Mouse (Mus musculus): Measurements from ENCODE around the gene Pcbp4. TPM values are rescaled to one million over a fixed set of nuclear protein-coding genes. Genes with fewer than 3 reads are reported as not detected.
A peak's percentile ranks its signal among the peaks of the same experiment; 100 is the strongest.
"Not testable (repeated sequence)": the region's sequence is repeated elsewhere in the genome, so short reads cannot be mapped to it uniquely, and the experiment has no call there.

The Pcbp4 gene
- polyA plus RNA-seq, 1 experiment from 2014 or later: 80.6 TPM

DNA sequence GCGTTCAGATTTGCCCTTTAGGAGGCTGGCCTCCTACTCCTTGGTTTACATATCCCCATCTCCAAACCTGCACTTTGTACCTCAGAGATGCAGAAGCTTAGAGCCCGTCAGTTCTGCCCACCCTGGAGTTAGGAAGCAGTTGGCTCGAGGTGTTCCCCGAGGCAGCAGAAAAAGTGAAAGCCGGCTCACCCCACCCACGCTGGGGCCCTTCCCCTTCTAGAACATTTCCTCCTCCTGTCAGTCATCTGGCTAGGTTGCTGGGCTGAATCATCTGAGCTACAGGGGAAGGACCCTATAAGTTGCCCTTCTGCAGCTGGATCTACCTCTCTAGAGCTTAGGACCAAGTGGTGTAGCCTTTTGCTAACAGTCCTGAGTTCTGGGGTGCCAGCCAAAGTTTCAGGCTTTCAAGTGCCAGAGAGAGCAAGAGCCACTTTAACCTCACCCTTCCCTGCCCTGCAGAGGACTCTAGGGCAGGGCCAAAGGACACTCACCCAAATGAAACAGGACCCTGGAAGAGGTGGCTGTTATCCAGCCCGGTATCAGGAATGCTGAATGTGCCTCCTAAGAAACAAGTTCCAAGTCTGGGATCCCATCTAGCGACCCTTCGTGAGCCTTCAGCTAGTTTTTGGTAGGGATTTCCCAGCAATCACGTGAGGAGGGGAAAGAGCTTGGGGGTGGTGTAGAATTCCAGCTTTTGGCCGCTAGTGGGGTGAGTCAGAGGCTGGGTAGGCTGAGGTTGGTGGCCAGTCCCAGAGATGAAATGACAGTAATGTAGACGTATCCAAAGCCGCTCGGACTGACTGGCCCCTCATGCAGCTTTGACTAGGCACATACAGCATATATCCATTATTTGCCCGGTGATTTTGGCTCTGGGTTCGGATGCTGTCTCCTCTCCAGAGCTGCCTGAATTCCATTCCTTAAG is 23.2 kb downstream of the Pcbp4 start:
- Histone ChIP-seq H3K36me3 (0 out of 2 replicates have a peak, but pooled peaks cover 7% of the 10 kb centered on the region), H3K4me3 (peak overlapping the region; percentile 74), H3K27me3 (no peaks in the 10 kb centered on the region), H3K4me2 (peak overlapping the region; percentile 48), H3K9me3 (no peaks in the 10 kb centered on the region), H3K4me1 (peaks cover 59% of the 10 kb centered on the region), H3K27ac (peak overlapping the region; percentile 76), H3K9ac (peak overlapping the region; percentile 23)
- ATAC-seq (ENCODE audit: borderline replicate concordance, extremely low read depth, low FRiP score, low TSS enrichment): peak; percentile 30
- WGBS: 24% methylated on average over 16 of the region's 16 CpGs

DNA sequence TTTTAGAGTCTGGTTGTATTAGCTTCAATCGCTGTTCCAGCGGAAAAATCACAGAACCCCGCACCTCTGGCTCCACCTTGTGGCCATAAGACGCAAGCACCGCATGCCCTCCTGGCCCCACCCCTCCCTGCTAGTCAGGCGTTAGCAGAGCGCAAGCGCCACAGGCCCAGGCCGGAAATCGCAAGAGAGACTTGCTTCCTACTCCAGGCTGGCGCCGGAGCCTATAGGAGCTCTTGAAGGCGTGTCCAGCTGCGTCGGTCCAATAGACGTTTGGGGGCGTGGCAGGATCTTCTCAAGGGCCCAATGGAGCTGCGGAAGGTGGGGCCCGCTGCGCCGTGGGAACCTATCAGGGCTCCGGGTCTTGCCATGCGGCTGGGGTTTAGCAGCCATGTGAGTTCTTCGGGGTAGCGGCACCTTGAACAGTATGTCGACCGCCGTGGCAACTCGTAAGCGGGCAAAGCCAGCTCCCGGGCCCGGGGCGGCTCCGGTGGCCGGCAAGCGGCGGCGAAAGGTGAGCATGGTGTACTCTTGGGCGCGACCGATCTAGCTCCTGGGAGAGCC is 23.9 kb downstream of the Pcbp4 start, which contains the start of gene Parp3:
Parp3 (minus strand) TSS at position 26 of the 561 bp plus-strand sequence.
- Histone ChIP-seq H3K36me3 (peaks cover 9% of the 10 kb centered on the region; the same call in 1 of the 2 replicates), H3K27ac (peak within 1 kb of the TSS; percentile 76), H3K9me3 (no peaks in the 10 kb centered on the region), H3K9ac (peak within 1 kb of the TSS; percentile 57), H3K4me2 (peak within 1 kb of the TSS; percentile 93), H3K4me3 (peak within 1 kb of the TSS; percentile 74), H3K4me1 (peaks cover 53% of the 10 kb centered on the region), H3K27me3 (no peaks in the 10 kb centered on the region)
- ATAC-seq (ENCODE audit: borderline replicate concordance, extremely low read depth, low FRiP score, low TSS enrichment): peak; percentile 97
- whole genome bisulfite sequencing: under 1% methylated on average over 41 of the region's 41 CpGs

DNA sequence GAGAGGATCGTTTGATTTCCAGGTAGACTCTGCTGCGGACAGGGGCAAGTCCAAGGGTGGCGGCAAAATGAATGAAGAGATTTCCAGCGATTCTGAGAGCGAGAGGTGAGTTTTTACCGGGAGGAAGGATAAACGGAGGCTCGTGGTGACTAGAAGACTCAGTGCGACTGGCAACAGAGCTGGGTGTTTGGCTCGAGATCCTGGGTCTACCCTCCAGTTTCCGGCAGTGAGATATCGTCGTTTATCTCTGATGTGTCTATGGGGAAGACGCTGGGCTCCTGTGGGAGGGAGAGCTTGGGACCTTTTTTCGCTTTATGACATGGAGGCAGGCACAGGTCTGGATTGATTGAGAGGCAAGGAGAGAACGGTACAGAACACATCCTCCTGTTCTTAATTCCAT is 24.6 kb downstream of the Pcbp4 start:
- ATAC-seq (ENCODE audit: borderline replicate concordance, extremely low read depth, low FRiP score, low TSS enrichment): no peak
- Histone ChIP-seq H3K27me3 (no peaks in the 10 kb centered on the region), H3K36me3 (peaks cover 9% of the 10 kb centered on the region; the same call in 1 of the 2 replicates), H3K27ac (no peak overlapping the region), H3K9ac (peak overlapping the region; percentile 57), H3K9me3 (no peaks in the 10 kb centered on the region), H3K4me3 (peak overlapping the region; percentile 74), H3K4me2 (peak overlapping the region; percentile 93), H3K4me1 (peaks cover 47% of the 10 kb centered on the region)
- under 1% methylated on average over 16 of the region's 16 CpGs for WGBS

DNA sequence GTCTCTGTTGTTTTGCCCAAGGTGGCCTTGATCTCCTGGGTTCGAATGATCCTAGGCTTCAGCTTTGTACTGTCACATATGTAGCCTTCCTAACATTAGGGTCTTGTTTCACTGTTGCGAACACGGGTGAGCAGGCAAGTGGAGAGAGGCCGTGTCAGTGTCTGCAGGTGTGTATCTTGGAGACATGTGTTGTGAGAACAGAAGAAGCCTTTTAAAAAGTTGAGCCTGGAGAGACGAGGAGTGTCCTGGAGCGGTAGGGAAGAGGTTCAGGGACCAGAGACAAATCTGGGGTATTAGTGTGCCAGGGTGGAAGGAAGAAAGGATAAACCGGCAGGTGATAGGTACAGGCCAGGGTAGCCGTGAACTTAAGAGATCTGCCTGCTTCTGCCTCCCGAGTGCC is 25.0 kb downstream of the Pcbp4 start:
- 75% methylated on average over 9 of the region's 9 CpGs for WGBS
- Histone ChIP-seq H3K27me3 (no peaks in the 10 kb centered on the region), H3K9me3 (no peaks in the 10 kb centered on the region), H3K4me3 (peak overlapping the region; percentile 74), H3K4me1 (peaks cover 43% of the 10 kb centered on the region), H3K4me2 (peak overlapping the region; percentile 93), H3K36me3 (peaks cover 14% of the 10 kb centered on the region), H3K27ac (no peak overlapping the region), H3K9ac (peak overlapping the region; percentile 57)
- ATAC-seq (ENCODE audit: borderline replicate concordance, extremely low read depth, low FRiP score, low TSS enrichment): no peak

DNA sequence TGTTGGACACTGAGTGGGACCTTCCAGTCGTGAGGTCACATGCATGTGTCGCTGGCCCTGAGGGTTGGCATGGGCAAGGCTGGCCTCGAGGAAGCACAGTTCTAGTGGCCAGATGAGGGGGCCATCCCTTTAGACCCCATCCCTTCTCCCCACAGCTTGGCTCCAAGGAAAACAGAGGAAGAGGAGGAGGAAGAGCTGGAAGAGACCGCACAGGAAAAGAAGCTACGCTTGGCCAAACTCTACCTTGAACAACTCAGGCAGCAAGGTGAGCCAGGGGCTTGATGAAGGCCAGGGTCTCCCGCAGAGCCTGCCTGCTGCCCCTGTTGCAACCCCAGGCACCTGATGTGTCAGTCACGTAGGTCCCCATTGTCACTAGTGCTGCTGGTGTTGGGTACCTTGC is 27.4 kb downstream of the Pcbp4 start:
- H3K9ac ChIP-seq: no peak overlapping the region
- no peaks in the 10 kb centered on the region for H3K9me3 ChIP-seq
- no peak for ATAC-seq (ENCODE audit: borderline replicate concordance, extremely low read depth, low FRiP score, low TSS enrichment)
- no peaks in the 10 kb centered on the region for H3K27me3 ChIP-seq
- H3K36me3 ChIP-seq: peaks cover 31% of the 10 kb centered on the region
- 92% methylated on average over 7 of the region's 7 CpGs for WGBS
- H3K4me1 ChIP-seq: peaks cover 25% of the 10 kb centered on the region
- no peak overlapping the region for H3K27ac ChIP-seq
- no peak overlapping the region for H3K4me3 ChIP-seq
- no peak overlapping the region for H3K4me2 ChIP-seq

DNA sequence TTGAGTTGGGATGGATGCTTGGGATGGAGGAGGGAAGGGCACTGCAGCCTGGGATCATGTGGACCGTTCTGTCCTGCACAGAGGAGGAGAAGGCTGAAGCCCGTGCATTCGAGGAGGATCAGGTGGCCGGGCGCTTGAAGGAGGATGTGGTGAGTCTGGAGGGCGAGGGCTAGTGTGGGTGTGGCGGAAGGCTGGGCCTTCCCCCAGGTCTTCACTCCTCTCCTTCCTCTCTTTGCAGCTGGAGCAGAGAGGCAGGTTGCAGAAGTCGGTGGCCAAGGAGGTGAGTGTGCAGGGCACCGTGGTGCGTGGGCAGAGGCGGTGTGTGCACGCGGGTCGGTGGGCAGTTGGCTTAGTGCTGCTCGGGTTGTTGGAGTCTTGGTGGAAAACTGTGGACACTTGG is 28.0 kb downstream of the Pcbp4 start:
- peaks cover 31% of the 10 kb centered on the region for H3K36me3 ChIP-seq
- H3K27me3 ChIP-seq: no peaks in the 10 kb centered on the region
- no peaks in the 10 kb centered on the region for H3K9me3 ChIP-seq
- H3K4me2 ChIP-seq: no peak overlapping the region
- H3K4me1 ChIP-seq: peaks cover 19% of the 10 kb centered on the region
- H3K27ac ChIP-seq: no peak overlapping the region
- 93% methylated on average over 14 of the region's 15 CpGs for WGBS
- no peak overlapping the region for H3K4me3 ChIP-seq
- no peak overlapping the region for H3K9ac ChIP-seq
- ATAC-seq (ENCODE audit: borderline replicate concordance, extremely low read depth, low FRiP score, low TSS enrichment): no peak

DNA sequence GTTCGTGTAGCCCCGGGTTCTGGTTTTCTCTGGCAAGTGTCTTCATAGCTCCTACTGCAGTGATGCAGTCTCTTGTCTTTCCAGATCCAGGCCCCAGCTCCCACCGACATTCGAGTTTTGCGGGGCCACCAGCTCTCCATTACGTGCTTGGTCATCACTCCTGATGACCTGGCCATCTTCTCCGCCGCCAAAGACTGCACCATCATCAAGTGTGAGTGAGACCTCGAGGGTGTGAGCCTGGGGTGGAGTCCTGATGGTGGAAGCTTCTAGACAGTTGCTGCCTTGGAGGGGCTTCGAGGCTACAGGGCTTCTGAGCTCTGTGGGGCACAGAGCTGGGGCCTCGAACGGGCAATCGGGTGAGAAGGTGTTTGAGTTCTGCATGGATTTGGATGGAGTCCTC is 28.6 kb downstream of the Pcbp4 start:
- Histone ChIP-seq H3K9ac (no peak overlapping the region), H3K4me2 (no peak overlapping the region), H3K36me3 (peaks cover 35% of the 10 kb centered on the region), H3K27me3 (no peaks in the 10 kb centered on the region), H3K4me3 (no peak overlapping the region), H3K9me3 (no peaks in the 10 kb centered on the region), H3K27ac (no peak overlapping the region), H3K4me1 (peaks cover 13% of the 10 kb centered on the region)
- ATAC-seq (ENCODE audit: borderline replicate concordance, extremely low read depth, low FRiP score, low TSS enrichment): no peak
- WGBS: 90% methylated on average over 13 of the region's 13 CpGs

DNA sequence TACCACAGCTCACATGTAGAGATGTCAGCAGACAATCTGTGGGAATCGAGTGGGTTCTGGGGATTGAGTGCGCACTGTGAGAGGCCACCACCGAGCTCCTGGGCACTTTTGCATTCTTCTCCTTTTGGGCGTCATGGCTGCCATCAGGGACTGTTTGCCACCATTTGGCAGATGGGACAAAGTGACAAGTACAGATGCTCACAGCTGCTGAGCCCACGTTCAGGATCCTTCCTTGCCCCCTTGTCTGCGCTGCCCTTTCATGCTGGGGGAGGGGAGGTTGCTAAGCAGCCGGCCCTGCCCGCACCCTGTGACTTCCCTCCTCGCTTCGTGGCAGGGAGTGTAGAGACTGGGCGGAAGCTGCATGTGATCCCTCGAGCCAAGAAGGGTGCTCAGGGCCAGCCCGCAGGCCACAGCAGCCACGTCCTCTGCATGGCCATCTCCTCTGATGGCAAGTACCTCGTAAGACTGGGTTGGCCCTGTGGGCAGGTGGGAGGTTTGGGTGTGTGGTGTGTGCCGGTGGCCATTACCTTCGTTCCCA is 29.6 kb downstream of the Pcbp4 start:
- 84% methylated on average over 17 of the region's 17 CpGs for WGBS
- peaks cover 35% of the 10 kb centered on the region for H3K36me3 ChIP-seq
- H3K9ac ChIP-seq: no peak overlapping the region

DNA sequence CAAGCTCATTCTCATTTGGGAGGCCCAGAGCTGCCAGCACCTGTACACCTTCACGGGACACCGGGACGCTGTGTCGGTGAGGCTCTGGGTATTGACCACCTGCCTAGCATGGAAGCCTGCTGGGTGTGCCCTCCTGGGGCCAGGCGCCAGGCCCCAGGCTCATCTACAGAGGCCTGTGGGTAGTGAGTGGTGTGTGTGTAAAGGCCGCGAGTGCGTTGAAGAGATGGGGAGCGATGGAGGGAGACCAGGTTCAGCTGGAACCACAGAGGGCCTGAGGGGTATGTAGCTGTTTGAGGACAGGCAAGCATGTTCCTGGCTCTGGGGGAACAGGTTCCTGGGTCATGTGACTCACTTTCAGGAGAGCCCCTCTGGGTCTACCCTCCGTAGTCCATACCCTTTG is 30.0 kb downstream of the Pcbp4 start:
- whole genome bisulfite sequencing: 92% methylated on average over 10 of the region's 10 CpGs
- Histone ChIP-seq H3K9ac (no peak overlapping the region), H3K4me2 (no peak overlapping the region), H3K36me3 (peaks cover 35% of the 10 kb centered on the region), H3K4me1 (peaks cover 7% of the 10 kb centered on the region), H3K9me3 (no peaks in the 10 kb centered on the region), H3K27ac (no peak overlapping the region), H3K27me3 (no peaks in the 10 kb centered on the region), H3K4me3 (no peak overlapping the region)
- no peak for ATAC-seq (ENCODE audit: borderline replicate concordance, extremely low read depth, low FRiP score, low TSS enrichment)

More for the DNA sequence above, 29.6 kb downstream of the Pcbp4 start:
- no peaks in the 10 kb centered on the region for H3K27me3 ChIP-seq
- H3K9me3 ChIP-seq: no peaks in the 10 kb centered on the region
- no peak for ATAC-seq (ENCODE audit: borderline replicate concordance, extremely low read depth, low FRiP score, low TSS enrichment)
- H3K4me2 ChIP-seq: no peak overlapping the region
- H3K4me1 ChIP-seq: peaks cover 12% of the 10 kb centered on the region
- no peak overlapping the region for H3K27ac ChIP-seq
- H3K4me3 ChIP-seq: no peak overlapping the region

DNA sequence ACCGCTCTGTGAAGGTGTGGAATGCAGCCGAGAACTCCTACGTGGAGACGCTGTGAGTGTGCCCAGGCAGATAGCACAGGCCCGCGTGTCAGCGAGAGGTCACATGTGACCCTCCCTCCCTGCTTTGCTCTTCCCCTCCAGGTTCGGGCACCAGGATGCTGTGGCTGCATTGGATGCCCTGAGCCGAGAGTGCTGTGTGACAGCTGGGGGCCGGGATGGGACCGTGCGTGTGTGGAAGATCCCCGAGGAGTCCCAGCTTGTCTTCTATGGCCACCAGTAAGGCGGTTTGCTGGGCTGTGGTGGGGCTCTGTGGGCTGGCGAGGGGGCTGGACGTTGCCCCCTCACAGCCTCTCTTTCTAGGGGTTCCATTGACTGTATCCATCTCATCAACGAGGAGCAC is 30.5 kb downstream of the Pcbp4 start:
- ATAC-seq (ENCODE audit: borderline replicate concordance, extremely low read depth, low FRiP score, low TSS enrichment): no peak
- peaks cover 2% of the 10 kb centered on the region for H3K4me1 ChIP-seq
- WGBS: 84% methylated on average over 17 of the region's 17 CpGs
- no peak overlapping the region for H3K4me3 ChIP-seq
- no peak overlapping the region for H3K4me2 ChIP-seq
- peaks cover 35% of the 10 kb centered on the region for H3K36me3 ChIP-seq
- H3K9ac ChIP-seq: no peak overlapping the region
- no peaks in the 10 kb centered on the region for H3K27me3 ChIP-seq
- no peaks in the 10 kb centered on the region for H3K9me3 ChIP-seq
- H3K27ac ChIP-seq: no peak overlapping the region

DNA sequence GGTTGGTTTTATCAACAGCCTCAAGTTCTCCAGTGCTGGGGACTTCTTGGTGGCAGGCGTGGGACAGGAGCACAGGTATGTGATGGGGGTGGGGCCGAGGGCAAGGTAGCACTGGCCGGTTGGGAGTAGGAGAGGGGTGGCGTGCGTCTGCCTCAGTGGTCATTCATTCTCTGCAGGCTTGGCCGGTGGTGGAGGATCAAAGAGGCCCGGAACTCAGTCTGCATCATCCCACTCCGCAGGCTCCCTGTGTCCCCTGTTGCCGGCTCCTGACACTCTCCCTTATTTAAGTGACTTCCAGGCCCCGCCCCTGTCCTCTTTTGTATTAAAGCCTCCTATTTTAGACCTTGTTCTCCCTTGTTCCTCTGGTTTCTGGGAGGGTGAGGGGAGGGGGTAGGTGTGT is 32.0 kb downstream of the Pcbp4 start:
- no peak; the same call in 1 of the 2 replicates for ATAC-seq (ENCODE audit: borderline replicate concordance, extremely low read depth, low FRiP score, low TSS enrichment)
- no peak overlapping the region for H3K27ac ChIP-seq
- H3K27me3 ChIP-seq: no peaks in the 10 kb centered on the region
- WGBS: 89% methylated on average over 10 of the region's 10 CpGs
- peaks cover 35% of the 10 kb centered on the region for H3K36me3 ChIP-seq
- no peak overlapping the region for H3K4me3 ChIP-seq
- no peaks in the 10 kb centered on the region for H3K4me1 ChIP-seq
- no peaks in the 10 kb centered on the region for H3K9me3 ChIP-seq
- H3K4me2 ChIP-seq: no peak overlapping the region
- no peak overlapping the region for H3K9ac ChIP-seq

DNA sequence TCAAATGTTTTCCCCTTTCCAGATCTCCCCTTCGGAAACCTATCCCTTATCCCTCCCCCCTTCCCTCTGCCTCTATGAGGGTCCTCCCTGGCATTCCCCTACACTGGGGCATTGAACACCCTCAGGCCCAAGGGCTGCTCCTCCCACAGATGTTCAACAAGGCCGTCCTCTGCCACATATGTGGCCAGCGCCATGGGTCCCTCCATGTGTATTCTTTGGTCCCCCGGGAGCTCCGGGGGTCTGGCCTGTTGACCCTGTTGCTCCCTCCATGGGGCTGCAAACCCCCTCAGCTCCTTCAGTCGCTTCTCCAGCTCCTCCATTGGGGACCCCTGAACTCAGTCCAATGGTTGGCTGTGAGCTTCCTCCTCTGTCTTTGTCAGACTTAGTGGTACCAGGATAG is 34.5 kb downstream of the Pcbp4 start:
- not testable (repeated sequence) for H3K9me3 ChIP-seq; H3K9ac ChIP-seq; H3K27ac ChIP-seq; H3K27me3 ChIP-seq; H3K4me2 ChIP-seq; H3K4me1 ChIP-seq; ATAC-seq (ENCODE audit: borderline replicate concordance, extremely low read depth, low FRiP score, low TSS enrichment); H3K4me3 ChIP-seq
- H3K36me3 ChIP-seq: peaks cover 26% of the 10 kb centered on the region
- 81% methylated on average over 6 of the region's 6 CpGs for WGBS

Measured in lung, embryonic 15.5 days (tissue).